Mouse (Mus musculus) R1 (cell line): ENCODE measurements around the gene Ces1a.

Source experiments
- DNase-seq: peaks from one replicate; pipeline ENCODE4 v3.0.0-alpha.2; 2018; ENCODE audit warnings: low read depth, low spot score

The Ces1a gene

DNA sequence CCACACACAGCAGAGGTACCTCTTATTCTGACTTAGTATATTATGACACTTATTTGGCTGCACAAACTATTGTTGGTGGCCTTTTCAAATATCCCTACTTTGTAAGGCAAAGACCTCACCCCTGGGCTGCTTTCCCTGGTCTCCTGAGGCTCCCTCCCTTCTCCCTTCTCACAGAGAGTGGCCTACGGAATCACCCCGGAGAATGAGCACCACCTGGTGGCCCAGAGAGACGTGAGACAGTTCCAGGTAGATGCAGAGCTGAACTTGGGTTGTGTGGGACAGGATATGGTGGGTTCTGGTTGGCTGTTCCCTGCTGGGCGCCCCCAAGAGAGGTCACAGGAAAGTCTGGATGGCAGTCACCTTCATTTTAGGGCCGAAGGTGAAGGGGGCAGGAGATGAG lies 51.2 kb downstream of the Ces1a start:
- peak; percentile 36 for DNase-seq

DNA sequence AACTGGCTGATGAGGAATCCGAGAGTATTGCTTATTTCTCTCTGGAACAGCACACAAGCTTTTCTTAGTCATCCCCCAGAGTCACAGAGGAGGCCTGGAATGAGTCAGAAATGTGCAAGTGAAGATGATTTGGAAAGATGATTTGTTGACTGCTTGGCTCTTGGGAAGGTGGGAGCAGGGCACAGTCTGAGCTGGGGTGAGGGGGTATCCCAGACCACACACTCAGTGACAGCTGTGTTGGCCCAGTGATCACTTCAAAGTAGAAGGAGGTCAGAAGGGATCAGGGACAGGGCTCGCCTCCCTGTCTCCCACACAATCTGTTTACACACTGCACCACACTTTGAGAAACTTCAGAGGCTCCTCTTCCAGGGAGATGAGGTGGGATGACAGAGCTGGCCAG lies 63.6 kb downstream of the Ces1a start:
- DNase-seq = no peak

DNA sequence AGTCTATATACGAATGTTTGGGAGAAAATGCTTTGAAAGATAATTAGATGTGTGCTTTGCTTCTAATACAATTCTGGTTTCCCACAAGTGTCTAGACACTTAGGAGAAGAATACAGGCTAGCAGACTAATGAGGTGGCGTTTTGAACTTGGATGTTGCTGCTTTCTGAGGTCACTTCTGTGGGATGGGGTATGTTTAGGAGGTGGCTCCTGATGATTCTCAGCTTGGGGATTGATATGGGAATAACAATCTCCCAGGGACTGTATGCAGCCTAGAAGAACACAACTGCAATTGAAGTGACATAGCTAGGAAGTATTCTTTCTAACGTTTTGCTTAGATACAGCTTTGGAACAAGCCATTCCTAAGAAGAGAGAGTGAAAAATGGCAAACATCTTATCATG lies 65.5 kb downstream of the Ces1a start:
- no peak for DNase-seq

DNA sequence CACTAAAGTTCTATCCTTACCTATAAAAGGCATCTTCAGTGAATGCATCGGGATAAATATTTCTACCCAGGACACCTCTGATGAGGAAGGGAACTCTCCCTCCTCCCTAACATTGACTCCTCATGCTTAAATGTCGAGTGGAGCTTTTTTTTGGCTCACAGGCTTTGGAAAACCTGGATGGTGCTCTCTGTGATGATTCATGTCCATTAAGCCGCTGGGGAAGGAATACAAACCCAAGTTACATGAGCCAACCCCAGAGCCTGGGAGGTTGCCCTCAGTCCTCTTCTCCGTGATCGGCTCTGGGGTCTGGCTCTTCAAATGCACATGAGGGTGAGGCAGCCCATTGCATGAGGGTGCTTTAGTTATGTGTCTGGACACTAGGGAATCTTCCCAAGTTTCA lies 71.3 kb downstream of the Ces1a start:
- no peak for DNase-seq

DNA sequence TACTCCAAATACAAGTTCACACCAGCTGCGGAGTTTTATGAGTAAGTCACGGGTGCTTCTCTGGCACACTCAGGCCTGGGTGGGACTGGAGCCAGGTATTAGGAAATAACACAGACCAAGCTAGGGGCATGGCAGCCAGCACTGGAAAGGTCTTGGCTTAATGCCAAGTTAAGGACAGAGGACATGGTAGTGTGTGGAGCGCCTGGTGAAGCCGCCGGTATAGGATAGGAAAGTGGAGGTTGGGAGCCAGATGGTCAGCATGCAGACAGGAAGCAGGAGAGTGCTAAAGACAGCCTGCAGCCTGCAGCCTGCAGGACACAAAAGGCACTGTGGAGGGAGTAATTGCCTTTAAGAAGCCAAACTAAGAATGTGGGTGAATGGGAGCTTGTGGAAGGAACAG lies 75.0 kb downstream of the Ces1a start:
- DNase-seq = no peak
